Mouse (Mus musculus) forebrain, postnatal 0 days (tissue): ENCODE measurements around the gene Ammecr1. TPM values are rescaled to one million over a fixed set of nuclear protein-coding genes. Genes with fewer than 3 reads are reported as not detected.
A peak's percentile ranks its signal among the peaks of the same experiment; 100 is the strongest.

ENCODE experiments used
- ATAC-seq: fragments of 200-750 bp; cut with Nextera tagmentation; 2 replicates; pipeline ENCODE4 v1.8.0; 2017; ENCODE audit warnings: mild to moderate bottlenecking, moderate library complexity
- DNase-seq: peaks from one replicate; pipeline ENCODE4 v3.0.0-alpha.2; 2015
- H3K27ac ChIP-seq: fragments of 300-500 bp; sonication (generic); 2 replicates; pipeline ENCODE4 v1.5.1; 2014; ENCODE audit warnings: low read depth, mild to moderate bottlenecking, antibody characterized with exemption, low read length, moderate library complexity, mixed read lengths
- H3K27me3 ChIP-seq: fragments of 300-500 bp; sonication (generic); 2 replicates; pipeline ENCODE4 v1.6.1; 2014; ENCODE audit warnings: mild to moderate bottlenecking, low read length, mixed read lengths; ENCODE audit not compliant: insufficient read depth
- H3K36me3 ChIP-seq: fragments of 300-500 bp; sonication (generic); 2 replicates; pipeline ENCODE4 v1.6.1; 2014; ENCODE audit warnings: mild to moderate bottlenecking, moderate library complexity; ENCODE audit not compliant: insufficient read depth
- H3K4me1 ChIP-seq: fragments of 300-500 bp; sonication (generic); 2 replicates; pipeline ENCODE4 v1.6.1; 2014; ENCODE audit warnings: antibody characterized with exemption; ENCODE audit not compliant: insufficient read depth
- H3K4me2 ChIP-seq: fragments of 300-500 bp; sonication (generic); 2 replicates; pipeline ENCODE4 v1.6.1; 2014; ENCODE audit warnings: low read depth, mild to moderate bottlenecking, moderate library complexity
- H3K4me3 ChIP-seq: fragments of 300-500 bp; sonication (generic); 2 replicates; pipeline ENCODE4 v1.5.1; 2014; ENCODE audit warnings: low read depth, low read length, mixed read lengths
- H3K9ac ChIP-seq: fragments of 300-500 bp; sonication (generic); 2 replicates; pipeline ENCODE4 v1.6.1; 2014; ENCODE audit warnings: mild to moderate bottlenecking
- H3K9me3 ChIP-seq: fragments of 300-500 bp; sonication (generic); 2 replicates; pipeline ENCODE4 v1.6.1; 2016; ENCODE audit warnings: low read length
- CTCF ChIP-seq: sonication (generic); IDR thresholded peaks from 2 replicates; pipeline ENCODE4 v1.5.1; 2016; ENCODE audit warnings: antibody characterized with exemption, control low read depth, low read depth
- WGBS: fragments of 180-500 bp; shearing (Covaris S2); extraction: QIAGEN DNeasy Blood & Tissue Kit; methylation state at CpG from one replicate; pipeline ENCODE4 v1.1.7; 2014; 5-methylcytosine and 5-hydroxymethylcytosine counted together
- microRNA-seq, 2 experiments: library from miRNA; unstranded; fragments of <30 nt; microRNA quantifications; one replicate each; pipeline ENCODE4; 2016
- polyA plus RNA-seq: library from polyadenylated mRNA; unstranded; fragments of >200 nt; fragmentation: Nextera tagmentation; extraction: Ambion mirVana; gene quantifications from 2 replicates; pipeline ENCODE4 v1.2.1, GENCODE M21; 2015
- total RNA-seq: library from RNA; depleted of rRNA; stranded (reverse); fragments of >200 nt; gene quantifications from 2 replicates; pipeline ENCODE4 v1.2.3, GENCODE M21; 2014; rRNA removed

Gene Ammecr1
- total and polyA plus RNA-seq, 2 experiments from 2014 or later = 2.3 to 3.6 TPM

DNA sequence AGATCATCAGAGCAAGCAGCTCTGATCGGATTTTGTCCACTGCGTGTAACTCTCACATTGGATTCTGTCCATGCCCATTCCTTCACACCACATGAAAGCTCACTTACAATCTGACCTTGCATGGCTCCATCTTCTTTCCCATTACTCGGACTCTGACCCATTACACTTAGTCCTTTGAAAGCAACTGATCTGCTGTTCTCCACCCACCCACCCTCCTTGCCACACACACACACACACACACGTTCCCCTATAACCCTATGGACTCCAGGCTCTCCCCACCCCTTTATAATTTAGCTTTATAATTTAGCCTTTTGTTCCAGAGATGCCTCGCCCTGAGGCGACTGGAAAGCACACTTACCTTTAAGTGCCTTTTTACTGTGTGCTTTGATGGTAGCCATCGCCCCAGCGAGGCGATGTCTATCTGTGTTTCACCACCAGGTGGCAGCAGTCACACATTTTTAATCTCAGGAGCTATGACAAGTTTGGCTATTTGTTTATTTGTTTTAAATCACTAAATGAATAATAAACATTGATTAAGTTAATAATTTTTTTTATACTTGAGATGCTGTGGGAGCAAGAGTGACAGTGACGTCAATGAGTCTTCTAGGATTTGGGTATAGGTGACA, 148.4 kb downstream of the Ammecr1 start:
- Histone ChIP-seq H3K36me3 (no peaks in the 10 kb centered on the region), H3K4me2 (no peak overlapping the region), H3K4me1 (no peaks in the 10 kb centered on the region), H3K27me3 (no peaks in the 10 kb centered on the region), H3K4me3 (no peak overlapping the region), H3K9me3 (no peaks in the 10 kb centered on the region), H3K27ac (no peak overlapping the region), H3K9ac (no peak overlapping the region)
- peak; percentile 64 for DNase-seq
- ATAC-seq = peak; percentile 40; the same call in 1 of the 2 replicates
- peak; percentile 71 for TF ChIP-seq CTCF
- WGBS = 43% methylated on average over 10 of the region's 10 CpGs

DNA sequence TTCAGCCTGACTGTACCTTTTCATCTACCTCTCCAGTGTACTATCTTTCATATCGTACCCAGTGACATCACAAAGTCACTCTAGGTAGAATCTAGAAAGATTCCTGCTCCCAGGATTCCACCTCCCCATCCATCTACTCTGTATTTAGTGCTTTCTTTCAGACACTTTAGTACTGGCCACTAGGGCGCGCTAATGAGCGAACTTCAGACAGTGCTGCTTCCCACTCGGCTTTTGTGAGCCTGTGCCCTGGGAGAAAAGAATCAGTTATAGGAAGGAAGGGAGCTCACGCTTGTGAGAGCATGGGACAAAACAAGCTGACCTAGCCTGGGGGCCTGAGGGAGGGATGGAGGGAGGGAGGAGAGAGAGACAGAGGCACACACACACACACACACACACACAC, 153.4 kb downstream of the Ammecr1 start:
- H3K36me3 ChIP-seq = no peaks in the 10 kb centered on the region
- no peak overlapping the region for H3K27ac ChIP-seq
- H3K27me3 ChIP-seq = no peaks in the 10 kb centered on the region
- H3K9ac ChIP-seq = no peak overlapping the region
- ATAC-seq (peak; percentile 65), DNase-seq (peak; percentile 47)
- 19% methylated on average over 6 of the region's 6 CpGs for WGBS
- no peaks in the 10 kb centered on the region for H3K9me3 ChIP-seq
- H3K4me3 ChIP-seq = no peak overlapping the region
- peak; percentile 60 for TF ChIP-seq CTCF
- H3K4me2 ChIP-seq = no peak overlapping the region
- no peaks in the 10 kb centered on the region for H3K4me1 ChIP-seq

DNA sequence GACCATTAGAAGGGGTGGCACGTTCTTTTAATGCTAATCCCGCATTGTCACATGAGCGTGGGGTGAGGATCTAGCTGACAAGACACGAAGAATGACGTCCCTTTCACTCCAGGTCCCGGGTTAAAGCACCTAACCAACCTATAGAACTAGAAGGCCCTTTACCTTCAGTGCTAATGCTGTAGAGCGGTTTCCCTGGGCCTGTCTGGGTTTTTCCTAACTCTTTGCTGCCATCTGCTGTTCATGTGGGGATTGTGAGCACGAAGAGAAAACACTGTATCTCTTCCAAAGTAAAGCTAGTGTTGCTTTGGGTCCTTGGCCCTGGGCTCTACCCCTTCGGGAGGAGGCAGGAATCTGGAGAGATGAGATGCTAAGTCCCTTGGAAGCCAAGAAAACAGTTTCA, 158.1 kb downstream of the Ammecr1 start:
- peak; percentile 55; the same call in 1 of the 2 replicates for ATAC-seq
- H3K4me3 ChIP-seq = no peak overlapping the region
- peak; percentile 79 for DNase-seq

DNA sequence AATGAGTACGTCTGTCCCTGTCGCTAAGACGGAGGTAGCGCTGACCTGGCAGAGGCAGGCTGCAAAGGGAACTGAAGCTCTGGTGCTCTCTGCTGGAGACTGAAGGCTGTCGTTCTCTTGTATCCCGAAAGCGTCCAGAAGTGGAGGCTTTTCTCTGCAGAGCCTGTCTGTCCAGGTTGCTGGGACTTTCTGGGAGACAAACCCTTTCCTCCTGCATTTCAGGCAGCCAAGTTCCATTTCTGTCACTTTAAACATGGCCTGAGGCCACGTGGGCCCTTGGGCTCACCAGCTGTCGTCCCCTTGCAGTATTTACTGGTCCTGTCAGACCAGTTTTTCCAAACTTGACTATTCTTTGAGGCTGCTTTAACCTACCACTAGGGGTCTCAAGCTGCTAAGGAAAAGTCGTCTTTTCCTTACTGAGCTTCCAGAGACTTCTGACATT, 159.9 kb downstream of the Ammecr1 start:
- peak; percentile 48 for ATAC-seq
- Histone ChIP-seq H3K36me3 (no peaks in the 10 kb centered on the region), H3K4me1 (no peaks in the 10 kb centered on the region), H3K9ac (no peak overlapping the region), H3K27me3 (no peaks in the 10 kb centered on the region), H3K4me2 (no peak overlapping the region), H3K27ac (no peak overlapping the region), H3K9me3 (no peaks in the 10 kb centered on the region), H3K4me3 (no peak overlapping the region)
- 36% methylated on average over 10 of the region's 10 CpGs for WGBS
- TF ChIP-seq CTCF = peak; percentile 59
- peak; percentile 35 for DNase-seq

More for the DNA sequence above, 158.1 kb downstream of the Ammecr1 start:
- 45% methylated on average over 9 of the region's 9 CpGs for WGBS
- no peaks in the 10 kb centered on the region for H3K36me3 ChIP-seq
- H3K9ac ChIP-seq = no peak overlapping the region
- no peak overlapping the region for H3K27ac ChIP-seq
- no peak overlapping the region for H3K4me2 ChIP-seq
- H3K4me1 ChIP-seq = no peaks in the 10 kb centered on the region
- no peaks in the 10 kb centered on the region for H3K27me3 ChIP-seq
- peak; percentile 79 for TF ChIP-seq CTCF
- no peaks in the 10 kb centered on the region for H3K9me3 ChIP-seq

DNA sequence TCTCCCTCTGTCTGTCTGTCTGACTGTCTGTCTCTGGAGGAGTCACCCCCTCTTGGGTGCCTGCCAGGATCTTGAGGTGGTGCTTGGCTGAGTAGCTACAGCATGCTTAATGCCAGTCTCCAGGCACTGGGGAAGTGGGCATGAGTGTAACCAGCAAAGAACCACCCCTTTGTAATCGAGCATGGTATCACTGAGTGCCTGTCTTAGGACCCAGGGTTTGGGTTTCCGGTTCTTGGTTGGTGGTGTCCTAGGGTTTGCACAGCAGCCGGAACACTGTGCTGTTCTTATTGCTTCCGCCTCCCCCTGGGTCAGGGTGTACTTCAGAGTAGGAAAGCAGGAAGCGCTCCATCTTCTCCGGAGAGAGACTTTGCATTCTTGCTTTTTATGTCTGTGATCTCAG, 160.4 kb downstream of the Ammecr1 start:
- Histone ChIP-seq H3K4me3 (no peak overlapping the region), H3K9me3 (no peaks in the 10 kb centered on the region), H3K4me2 (no peak overlapping the region), H3K27ac (no peak overlapping the region), H3K9ac (no peak overlapping the region), H3K36me3 (no peaks in the 10 kb centered on the region), H3K27me3 (no peaks in the 10 kb centered on the region), H3K4me1 (no peaks in the 10 kb centered on the region)
- DNase-seq (no peak), ATAC-seq (no peak)
- WGBS = 77% methylated on average over 6 of the region's 6 CpGs
- TF ChIP-seq CTCF = no peak

DNA sequence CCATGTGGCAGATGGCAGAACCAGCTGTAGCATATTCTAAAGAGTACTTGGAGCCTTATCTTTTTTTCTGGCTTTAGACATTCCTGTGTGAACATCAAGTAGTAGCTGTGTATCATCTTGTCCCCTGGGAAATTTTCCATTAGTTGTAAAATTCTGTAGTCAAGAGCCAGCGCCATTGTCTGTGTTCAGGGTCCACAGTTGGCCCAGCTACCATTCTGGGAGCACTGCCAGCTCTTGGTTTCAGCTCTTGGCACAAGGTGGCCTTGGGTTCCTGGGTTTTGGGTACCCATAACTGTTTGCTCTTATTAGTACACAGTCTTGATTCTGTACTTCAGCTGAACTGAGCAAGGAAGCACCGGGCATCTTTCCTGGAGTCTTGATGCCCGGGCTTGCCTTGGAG, 161.9 kb downstream of the Ammecr1 start:
- peak; percentile 23; the same call in 1 of the 2 replicates for ATAC-seq
- peak; percentile 65 for DNase-seq
- 61% methylated on average over 3 of the region's 3 CpGs for WGBS

More for the DNA sequence above, 161.9 kb downstream of the Ammecr1 start:
- no peak overlapping the region for H3K9ac ChIP-seq
- no peaks in the 10 kb centered on the region for H3K9me3 ChIP-seq
- H3K4me2 ChIP-seq = no peak overlapping the region
- H3K27me3 ChIP-seq = no peaks in the 10 kb centered on the region
- H3K4me3 ChIP-seq = no peak overlapping the region
- H3K27ac ChIP-seq = no peak overlapping the region
- no peak for TF ChIP-seq CTCF
- no peaks in the 10 kb centered on the region for H3K4me1 ChIP-seq
- H3K36me3 ChIP-seq = no peaks in the 10 kb centered on the region

Small RNA genes lying within 50 kb of the gene (microRNA-seq; reads per million reads assigned to microRNA genes)
- 0 reads per million in 2 experiments for gene Gm44351

Other genes with a start within 250 kb of the Ammecr1 start
- 1.2 and 2.0 TPM in 2 replicates for gene Rtl9, start 132.9 kb upstream of the Ammecr1 start, total RNA-seq
- gene Rtl9, start 132.9 kb upstream of the Ammecr1 start, polyA plus RNA-seq = 0.65 and 0.87 TPM in 2 replicates